Mouse (Mus musculus) frontal cortex, adult (tissue): ENCODE measurements around the gene Rpl39l.
"Not testable (repeated sequence)": the region's sequence is repeated elsewhere in the genome, so short reads cannot be mapped to it uniquely, and the experiment has no call there.

Experiments
- ATAC-seq: cut with Nextera tagmentation; 2 replicates; pipeline ENCODE4 v1.9.2; 2017; ENCODE audit warnings: mild to moderate bottlenecking, moderate library complexity, mixed read lengths; ENCODE audit not compliant: low TSS enrichment

The Rpl39l gene

GRCm38 (mm10) chr16:10170005-10170404 lies at the start of gene Rpl39l:
TSS of gene Rpl39l (plus strand) at chr16:10170226.
- ATAC-seq: no peak

- ATAC-seq: no peak
Observed at GRCm38 (mm10) chr16:10127586-10127985, 42.4 kb upstream of the Rpl39l start.

GRCm38 (mm10) chr16:10129052-10129911 lies 40.7 kb upstream of the Rpl39l start:
- no peak for ATAC-seq

- ATAC-seq: no peak
Observed at GRCm38 (mm10) chr16:10143166-10143565, 26.9 kb upstream of the Rpl39l start.

GRCm38 (mm10) chr16:10147401-10147800 lies 22.6 kb upstream of the Rpl39l start:
- no peak for ATAC-seq

GRCm38 (mm10) chr16:10169123-10169905 lies 712 bp upstream of the Rpl39l start:
- ATAC-seq: no peak

GRCm38 (mm10) chr16:10171276-10171675 lies 1.2 kb downstream of the Rpl39l start:
- no peak for ATAC-seq

- ATAC-seq: no peak
Observed at GRCm38 (mm10) chr16:10172179-10172820, 2.3 kb downstream of the Rpl39l start.

- ATAC-seq: not testable (repeated sequence)
Observed at GRCm38 (mm10) chr16:10187461-10187860, 17.4 kb downstream of the Rpl39l start.

- ATAC-seq: peak; percentile 81; the same call in 1 of the 2 replicates
Observed at GRCm38 (mm10) chr16:10192679-10193506, 22.9 kb downstream of the Rpl39l start, which contains the start of gene Atf7ip2. TSS of gene Atf7ip2 (plus strand) at chr16:10192712.

- ATAC-seq: no peak
Observed at GRCm38 (mm10) chr16:10208777-10209176, 38.8 kb downstream of the Rpl39l start.

- not testable (repeated sequence) for ATAC-seq
Observed at GRCm38 (mm10) chr16:10216366-10216765, 46.3 kb downstream of the Rpl39l start.

GRCm38 (mm10) chr16:10217020-10217419 lies 47.0 kb downstream of the Rpl39l start:
- ATAC-seq: not testable (repeated sequence)
